Mouse (Mus musculus): ENCODE measurements around the gene Lpin1.

DNA sequence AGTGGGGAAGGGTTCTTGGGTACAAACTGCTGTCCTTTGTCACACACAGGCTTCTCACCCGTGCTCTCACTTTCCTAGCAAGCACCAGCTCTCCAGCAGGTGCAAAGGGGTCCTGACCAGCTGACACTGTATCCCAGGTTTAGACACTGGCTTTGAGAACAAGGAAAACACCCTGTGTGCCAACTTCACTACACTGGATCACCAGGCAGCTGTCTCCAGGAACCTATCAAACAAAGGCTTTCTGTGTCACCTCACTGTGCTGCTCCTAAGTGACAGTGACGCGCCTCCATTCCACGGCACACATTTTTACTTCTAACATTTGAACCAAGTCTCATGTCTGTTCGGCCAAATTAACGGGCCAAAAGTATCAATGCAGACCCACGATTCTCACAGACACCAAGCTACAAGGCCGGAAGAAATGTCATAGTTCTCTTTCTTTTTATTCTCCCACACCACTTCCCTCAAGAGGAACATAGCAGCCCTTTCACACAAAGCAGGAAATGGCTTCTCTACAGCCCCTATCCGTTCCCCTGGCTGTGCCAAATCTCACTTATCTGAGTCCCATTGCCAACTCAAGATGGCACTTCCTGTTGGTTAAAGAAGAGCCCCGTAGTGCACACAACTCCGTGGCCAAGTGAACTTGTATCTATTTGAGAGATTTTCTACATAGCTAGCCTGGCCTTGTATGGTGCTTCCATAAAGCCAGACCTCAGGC lies 41.7 kb downstream of the Lpin1 start:
- TF ChIP-seq CTCF (IDR thresholded peaks at IDR 0.05; ENCODE audit: low read depth, low read length) (no peak), POLR2A (IDR thresholded peaks at IDR 0.05; ENCODE audit: borderline replicate concordance, low read depth, low read length) (no peak)
